Mouse (Mus musculus): ENCODE measurements around the gene Serpinb6a.

The Serpinb6a gene

GRCm38 (mm10) chr13:34002058-34003006 lies at the start of gene Serpinb6a, which contains the start of gene Ripk1:
Serpinb6a (minus strand) TSS chr13:34002794.
Ripk1 (plus strand) TSS chr13:34002363.
- peak; percentile 96 for DNase-seq

- peak; percentile 25 for DNase-seq
Measured at GRCm38 (mm10) chr13:34051692-34052091, 49.1 kb upstream of the Serpinb6a start.

- DNase-seq = peak; percentile 44
Measured at GRCm38 (mm10) chr13:34050479-34050878, 47.9 kb upstream of the Serpinb6a start.

GRCm38 (mm10) chr13:34047526-34047925 lies 44.9 kb upstream of the Serpinb6a start:
- DNase-seq = no peak

GRCm38 (mm10) chr13:34046421-34047012 lies 43.9 kb upstream of the Serpinb6a start:
- DNase-seq = peak; percentile 93

GRCm38 (mm10) chr13:34045511-34046249 lies 43.1 kb upstream of the Serpinb6a start:
- no peak for DNase-seq

- DNase-seq = no peak
Measured at GRCm38 (mm10) chr13:34043716-34044393, 41.3 kb upstream of the Serpinb6a start.

GRCm38 (mm10) chr13:34040091-34040490 lies 37.5 kb upstream of the Serpinb6a start:
- no peak for DNase-seq

GRCm38 (mm10) chr13:34038901-34039341 lies 36.3 kb upstream of the Serpinb6a start:
- no peak for DNase-seq

GRCm38 (mm10) chr13:34038056-34038432 lies 35.5 kb upstream of the Serpinb6a start:
- DNase-seq = no peak

GRCm38 (mm10) chr13:34037172-34038055 lies 34.8 kb upstream of the Serpinb6a start, which contains the start of gene Bphl:
Bphl (plus strand) TSS chr13:34037597.
- DNase-seq = peak; percentile 97

- DNase-seq = peak; percentile 51
Measured at GRCm38 (mm10) chr13:34036726-34037125, 34.1 kb upstream of the Serpinb6a start.

- no peak for DNase-seq
Measured at GRCm38 (mm10) chr13:34035424-34035823, 32.8 kb upstream of the Serpinb6a start.

- no peak for DNase-seq
Measured at GRCm38 (mm10) chr13:34032041-34032440, 29.4 kb upstream of the Serpinb6a start.

GRCm38 (mm10) chr13:34021998-34022397 lies 19.4 kb upstream of the Serpinb6a start:
- no peak for DNase-seq

- DNase-seq = no peak
Measured at GRCm38 (mm10) chr13:34018521-34018920, 15.9 kb upstream of the Serpinb6a start.

- DNase-seq = no peak
Measured at GRCm38 (mm10) chr13:34016927-34017569, 14.5 kb upstream of the Serpinb6a start.

GRCm38 (mm10) chr13:34007234-34007633 lies 4.6 kb upstream of the Serpinb6a start:
- peak; percentile 8 for DNase-seq

GRCm38 (mm10) chr13:34003058-34003457 lies 464 bp upstream of the Serpinb6a start:
- DNase-seq = no peak

- peak; percentile 90 for DNase-seq
Measured at GRCm38 (mm10) chr13:33995197-33995596, 7.4 kb downstream of the Serpinb6a start.

GRCm38 (mm10) chr13:33989625-33990024 lies 13.0 kb downstream of the Serpinb6a start:
- DNase-seq = no peak

Measured in lung, postnatal 36 days (tissue).